Mouse (Mus musculus): ENCODE measurements around the gene Sox5.

DNA sequence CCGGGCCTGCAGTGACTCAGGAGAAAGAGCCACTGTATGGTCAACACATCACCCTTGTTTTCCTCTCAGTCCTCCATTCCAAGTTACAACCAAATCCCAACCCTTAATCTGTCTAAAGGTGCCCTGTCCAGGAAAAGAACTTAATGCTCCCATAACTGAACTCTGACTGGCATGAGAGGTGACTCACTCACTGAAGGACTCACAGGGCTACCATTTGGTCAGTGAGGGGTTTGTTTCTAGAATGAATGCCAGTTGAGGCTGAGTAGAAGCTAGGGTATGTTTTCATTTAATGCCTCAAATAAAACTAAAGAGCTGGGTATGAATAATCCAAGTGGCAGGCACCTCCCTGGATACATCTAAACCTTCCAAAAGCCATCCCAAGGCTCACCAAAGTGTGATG, 484.6 kb downstream of the Sox5 start:
- no peak for TF ChIP-seq POLR2A (IDR thresholded peaks at IDR 0.05; ENCODE audit: insufficient read depth, low read depth, low read length)
- no peak for TF ChIP-seq CTCF (IDR thresholded peaks at IDR 0.05)
- no peak for TF ChIP-seq EP300 (IDR thresholded peaks at IDR 0.05; ENCODE audit: insufficient read depth, low read depth, low read length)

Data from heart, adult 2 months (tissue).